Mouse (Mus musculus) small intestine, adult 2 months (tissue): Measurements from ENCODE around the gene Msi2.

ENCODE experiments used
- CTCF ChIP-seq: fragments of 200-500 bp; IDR thresholded peaks from 2 replicates; pipeline ENCODE4 v1.5.1; 2012; ENCODE audit warnings: low read depth, mild to moderate bottlenecking, control low read depth, inconsistent platforms, low read length, moderate library complexity, mixed read lengths; ENCODE audit not compliant: insufficient replicate concordance, insufficient read length; ENCODE audit errors: extremely low read depth
- POLR2A ChIP-seq: fragments of 200-500 bp; IDR thresholded peaks from 2 replicates; pipeline ENCODE4 v1.6.1; 2012; ENCODE audit warnings: low read depth, mild to moderate bottlenecking, control low read depth, inconsistent platforms, low read length, moderate library complexity

DNA sequence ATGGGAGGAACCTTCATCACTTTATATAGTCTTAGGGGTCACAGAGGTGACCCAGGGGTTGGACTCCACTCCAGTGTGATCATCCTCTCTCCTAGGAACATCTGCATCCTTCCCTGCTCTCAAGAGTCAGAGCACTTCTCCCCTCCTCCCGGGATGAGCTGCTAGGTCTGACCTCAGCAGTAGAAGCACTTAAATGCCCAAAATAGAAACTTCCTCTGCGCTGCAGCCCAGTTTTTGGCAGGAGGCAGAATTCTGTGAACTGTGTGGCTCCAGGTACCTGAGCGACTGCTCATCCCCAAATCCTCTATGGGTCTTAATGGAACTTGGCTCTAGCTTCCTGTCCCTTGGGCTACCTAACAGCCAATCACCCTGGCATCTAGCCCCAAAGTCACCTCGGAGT, 228.3 kb downstream of the Msi2 start:
- TF ChIP-seq POLR2A: no peak
- no peak for TF ChIP-seq CTCF
